Mouse (Mus musculus) cerebellum, postnatal 25 days (tissue): ENCODE measurements at regions not wholly inside any gene's neighbourhood (a gene's known extent, or its start where the extent isn't known, plus 50 kb on each side); places are given as distances from the start of the nearest gene placed in this dataset.

Experiments used
- DNase-seq, 2 experiments: peaks; one replicate each; pipeline ENCODE4 v3.0.0; 2021; ENCODE audit warnings: mixed read lengths in 2 of 2

DNA sequence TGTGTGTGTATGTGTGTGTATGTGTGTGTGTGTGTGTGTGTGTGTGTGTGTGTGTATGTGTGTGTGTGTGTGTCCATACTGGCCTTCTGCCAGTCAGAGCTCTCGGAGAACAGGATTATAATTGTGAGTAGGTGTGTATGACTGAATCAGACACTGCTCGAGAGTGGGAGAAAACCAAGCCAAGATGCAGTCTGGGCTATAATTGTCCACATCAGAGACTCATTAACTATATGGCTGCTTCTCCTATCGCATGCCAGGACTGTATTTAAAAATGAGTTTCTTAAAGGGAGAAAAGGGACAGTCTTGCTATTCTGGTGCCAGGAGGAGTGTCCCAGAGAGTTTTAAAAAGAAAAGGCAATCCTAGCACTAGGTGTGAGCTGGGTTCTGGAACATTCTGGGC, 58.7 kb upstream of the Adpgk start:
- no peak for DNase-seq

DNA sequence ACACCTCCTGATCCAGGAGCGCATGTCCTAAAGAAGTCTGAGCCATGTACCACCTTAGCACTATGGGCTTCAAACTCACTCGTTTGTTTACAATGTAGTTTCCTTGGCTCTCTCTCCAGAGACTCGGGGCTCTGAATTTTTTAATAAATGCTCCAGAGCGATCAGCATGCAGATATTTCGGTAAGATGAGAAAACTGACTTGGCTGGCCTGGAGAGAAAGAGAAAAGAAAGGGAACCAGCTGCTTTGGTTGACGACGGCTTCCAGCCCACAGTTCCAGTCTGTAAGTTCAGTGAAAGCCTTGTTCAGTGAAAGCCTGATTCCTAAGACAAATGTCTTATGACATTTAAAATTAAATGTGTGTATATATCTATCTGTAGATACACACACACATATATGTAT, 59.4 kb upstream of the Adpgk start:
- no peak for DNase-seq

DNA sequence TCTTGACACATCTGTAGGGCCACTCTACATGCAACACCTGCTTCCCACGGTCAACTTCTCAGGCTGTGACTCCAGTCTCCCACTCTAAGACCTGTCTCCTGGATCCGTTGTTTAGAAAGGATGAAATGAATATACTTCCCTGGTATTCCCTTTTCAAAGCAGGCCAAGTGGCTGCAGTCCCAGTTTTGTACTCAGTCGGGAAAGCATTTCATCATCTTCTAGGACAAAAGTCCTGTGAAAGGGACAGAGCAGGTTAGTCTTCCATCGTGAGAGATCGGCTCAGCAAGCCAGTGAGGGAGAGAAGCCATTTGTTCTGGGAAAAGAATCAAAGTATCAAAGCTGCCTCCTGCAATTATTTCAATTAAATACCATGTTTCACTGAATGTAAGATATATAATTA, 60.2 kb upstream of the Adpgk start:
- no peak for DNase-seq

DNA sequence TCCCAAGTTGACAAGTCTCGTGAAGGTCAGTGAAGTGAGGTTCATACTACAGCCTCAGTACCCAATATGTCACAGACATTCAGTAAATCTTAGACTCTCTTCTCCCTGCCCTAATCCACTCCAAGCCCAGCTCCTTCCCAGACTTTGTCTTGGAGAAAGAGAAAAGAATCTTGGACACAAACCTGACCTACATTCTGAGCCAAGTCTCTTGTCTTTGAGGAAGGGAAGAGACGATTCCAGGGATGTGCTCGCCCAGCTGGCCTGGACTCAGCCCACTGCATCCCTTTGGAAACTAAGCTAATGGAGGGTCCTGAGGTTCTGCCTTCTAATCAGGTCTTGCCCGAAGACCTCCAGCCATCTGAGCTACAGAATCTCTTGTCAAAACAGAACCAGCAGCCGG, 61.2 kb upstream of the Adpgk start:
- DNase-seq = no peak

DNA sequence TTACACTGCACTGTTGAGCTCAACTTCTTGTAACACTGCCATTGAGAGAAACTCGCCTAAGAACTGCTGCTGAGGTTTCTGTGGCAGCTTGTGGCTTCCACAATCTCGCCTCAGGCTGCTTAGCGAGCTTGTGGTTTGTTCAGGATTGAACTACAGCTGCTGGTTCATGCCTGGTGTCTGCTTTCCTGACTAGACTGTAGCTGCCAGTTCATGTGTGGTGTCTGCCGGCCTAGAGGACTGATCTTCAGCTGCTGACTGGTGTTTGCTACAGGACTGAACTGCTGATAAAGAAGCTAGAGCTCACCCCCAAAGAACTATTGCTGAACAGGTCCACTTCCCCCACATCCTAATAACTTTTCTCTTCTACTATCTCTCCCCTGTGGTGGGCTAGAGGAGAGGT, 63.4 kb upstream of the Adpgk start:
- no peak for DNase-seq

DNA sequence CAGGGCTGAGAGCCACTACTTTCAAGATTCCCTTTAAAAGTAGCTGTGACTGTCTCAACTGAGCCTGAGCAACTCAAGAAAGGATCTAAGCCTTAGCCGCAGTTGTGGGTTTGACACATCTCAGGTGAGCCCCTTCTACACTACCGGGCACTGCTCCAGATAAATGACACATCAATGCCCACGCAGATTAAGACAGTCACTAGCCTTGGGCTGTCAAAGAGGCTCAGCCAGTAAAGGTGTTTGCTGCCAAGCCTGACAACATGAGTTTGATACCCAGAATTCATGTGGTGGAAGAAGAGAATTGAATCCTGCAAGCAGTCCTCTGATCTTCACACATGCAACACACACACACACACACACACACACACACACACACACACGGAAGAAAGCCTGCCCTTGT, 65.0 kb upstream of the Adpgk start:
- no peak for DNase-seq

DNA sequence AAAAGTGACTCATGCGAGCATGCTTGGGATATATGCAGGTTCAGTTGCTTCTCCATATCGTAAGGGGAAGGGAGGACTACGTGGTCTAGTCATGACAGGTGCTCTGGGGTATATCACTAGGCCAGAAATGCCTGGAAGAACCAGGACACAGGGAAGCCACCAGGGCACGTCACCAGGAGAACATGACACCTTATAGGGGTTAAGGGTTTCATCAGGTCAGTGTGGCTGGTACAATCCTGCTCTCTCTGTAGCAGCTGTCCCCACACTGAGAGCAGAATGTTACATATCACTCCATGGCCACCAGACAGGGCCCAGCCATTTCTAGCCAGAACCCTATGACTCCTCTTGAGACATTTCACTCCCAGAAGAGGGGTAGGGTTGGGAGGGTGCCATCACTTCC, 72.1 kb upstream of the Adpgk start:
- DNase-seq = no peak

DNA sequence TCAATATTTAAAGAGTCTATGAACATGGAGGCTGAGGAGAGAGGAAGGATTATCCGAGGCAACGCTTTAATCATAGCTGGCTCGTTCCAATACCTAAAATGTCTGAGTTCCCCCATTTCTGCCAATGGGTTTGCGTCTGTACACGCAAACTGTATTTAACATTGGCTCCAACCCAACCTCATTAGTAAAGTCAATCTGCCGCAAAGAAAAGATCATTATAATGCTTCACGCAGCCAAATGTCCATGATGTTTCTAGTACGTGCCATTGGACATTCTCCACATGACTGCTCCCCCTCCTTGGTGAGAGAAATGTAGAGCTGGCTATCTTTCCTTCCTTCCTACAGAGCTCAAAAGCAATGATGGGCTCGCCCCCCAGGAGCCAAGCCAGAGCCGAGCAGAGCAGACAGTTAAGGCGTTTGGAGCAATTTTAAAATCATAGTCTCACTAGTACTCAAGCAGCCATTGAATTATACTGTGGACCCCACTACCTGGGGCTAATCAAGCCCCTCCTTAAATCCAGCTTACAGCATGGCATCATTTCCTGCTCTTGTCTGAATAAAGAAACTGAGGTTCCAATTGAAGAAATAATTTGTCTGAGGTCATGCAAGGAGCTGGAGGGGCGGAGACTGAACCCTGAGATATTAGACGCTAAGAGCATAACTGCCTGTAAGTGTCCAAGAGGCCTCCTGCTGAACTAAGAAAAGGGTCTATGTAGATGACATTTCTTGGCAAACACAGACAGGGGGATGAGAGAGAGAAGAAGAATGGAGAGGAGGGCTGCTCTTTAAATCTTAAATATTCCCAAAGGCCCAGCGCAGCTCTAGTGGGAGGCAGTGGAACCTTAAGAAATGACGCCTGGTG, 88.5 kb upstream of the Adpgk start:
- DNase-seq = no peak

DNA sequence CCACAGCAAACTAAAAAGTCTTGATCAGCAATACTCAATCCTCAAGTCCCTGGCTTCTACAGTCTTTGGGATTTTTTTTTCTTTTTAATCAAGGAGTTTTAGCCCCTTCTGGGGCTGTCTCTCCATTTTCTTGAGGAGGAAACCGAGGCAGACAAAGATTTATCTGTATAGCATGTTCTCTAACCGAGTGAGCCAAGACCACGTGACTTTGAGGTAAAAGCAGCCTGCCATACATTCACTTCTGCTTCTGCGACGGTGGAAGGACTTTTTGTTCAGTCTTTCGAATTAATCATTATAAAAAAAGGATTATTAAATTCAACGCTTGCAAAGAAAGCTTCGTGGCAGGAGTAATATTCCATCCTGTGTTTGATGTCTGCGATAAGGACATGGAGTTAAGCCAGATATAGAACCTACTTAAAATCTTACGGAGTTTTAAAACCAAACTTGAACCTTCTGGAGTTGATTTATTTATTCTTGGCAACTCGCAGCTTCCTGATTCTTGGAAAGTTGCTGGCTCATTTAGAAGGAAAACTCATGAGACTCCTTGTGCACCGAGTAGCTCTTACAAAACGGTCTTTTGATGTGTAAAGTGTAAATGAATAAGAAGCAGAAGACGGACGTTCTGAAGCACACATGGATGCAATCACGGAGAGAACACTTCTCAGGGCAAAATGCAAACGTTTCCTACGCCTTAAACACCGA, 91.7 kb upstream of the Adpgk start:
- no peak for DNase-seq

DNA sequence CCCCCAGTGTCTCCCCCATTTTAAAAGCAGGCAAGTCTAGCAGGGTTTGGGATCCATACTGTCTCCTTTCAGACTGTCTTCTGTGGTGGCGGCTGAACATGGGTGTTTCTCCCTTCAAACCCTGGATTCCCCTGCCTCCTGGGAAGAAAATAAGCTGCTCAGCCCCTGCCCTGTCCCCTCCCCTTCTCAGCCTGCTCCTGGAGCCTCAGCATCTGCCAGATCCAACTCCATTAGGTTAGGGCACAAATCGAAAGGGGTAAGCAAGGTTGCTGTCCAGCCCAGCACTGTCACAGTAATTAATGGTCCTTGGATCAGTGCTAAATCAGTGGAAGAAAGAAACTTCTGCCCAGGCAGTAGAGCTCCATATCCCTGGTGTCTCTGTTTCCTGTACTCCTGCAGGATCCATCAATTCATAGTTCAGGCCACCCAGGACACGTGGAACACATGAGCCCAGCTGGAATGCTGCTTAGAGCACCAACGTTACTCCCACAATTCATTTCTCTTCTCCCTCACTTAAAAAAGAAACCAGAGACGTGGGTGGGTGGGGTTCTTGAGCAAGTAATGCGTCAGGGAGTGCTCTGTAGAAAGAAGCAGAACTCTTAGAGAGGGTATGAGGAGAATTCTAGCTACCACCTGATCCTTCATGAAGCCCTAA, 93.0 kb upstream of the Adpgk start:
- no peak for DNase-seq

DNA sequence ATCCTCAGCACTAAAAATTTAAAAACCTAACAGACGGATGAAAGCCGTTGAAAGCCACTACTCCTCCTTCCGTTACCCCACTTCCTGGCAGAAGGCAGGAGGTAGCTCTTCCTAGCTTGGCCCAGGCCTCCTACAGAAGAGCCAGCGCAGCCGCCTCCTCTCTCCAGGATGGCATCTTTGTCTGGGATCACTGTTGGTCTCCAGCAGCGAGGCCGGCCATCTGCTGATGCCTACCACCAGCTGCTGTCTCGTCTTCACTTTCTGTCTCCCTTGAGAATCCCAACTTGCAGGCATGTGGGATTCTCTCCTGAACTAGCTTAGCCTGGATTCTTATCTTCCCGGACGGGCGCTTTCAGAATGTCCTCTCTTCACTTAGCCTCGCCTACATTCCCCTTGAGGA, 93.9 kb upstream of the Adpgk start:
- peak; percentile 71 to 76 for DNase-seq

DNA sequence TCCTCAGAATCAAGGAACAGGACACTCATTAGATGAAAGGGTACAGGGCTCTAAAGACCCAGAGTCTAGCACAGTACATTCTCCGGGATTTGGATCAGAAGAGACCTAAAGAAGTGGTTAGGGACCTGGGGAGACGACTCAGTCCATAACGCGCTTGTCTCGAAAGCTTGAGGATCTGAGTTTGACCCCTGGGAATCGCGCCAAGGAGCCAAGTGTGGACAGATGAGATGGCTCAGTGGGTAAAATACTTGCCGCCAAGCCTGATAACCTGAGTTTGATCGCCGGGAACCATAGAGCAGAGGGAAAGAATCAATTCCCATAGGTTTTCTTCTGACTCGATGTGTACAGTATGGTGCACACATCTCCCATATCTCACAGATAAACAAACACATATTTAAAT, 97.4 kb upstream of the Adpgk start:
- DNase-seq = no peak

DNA sequence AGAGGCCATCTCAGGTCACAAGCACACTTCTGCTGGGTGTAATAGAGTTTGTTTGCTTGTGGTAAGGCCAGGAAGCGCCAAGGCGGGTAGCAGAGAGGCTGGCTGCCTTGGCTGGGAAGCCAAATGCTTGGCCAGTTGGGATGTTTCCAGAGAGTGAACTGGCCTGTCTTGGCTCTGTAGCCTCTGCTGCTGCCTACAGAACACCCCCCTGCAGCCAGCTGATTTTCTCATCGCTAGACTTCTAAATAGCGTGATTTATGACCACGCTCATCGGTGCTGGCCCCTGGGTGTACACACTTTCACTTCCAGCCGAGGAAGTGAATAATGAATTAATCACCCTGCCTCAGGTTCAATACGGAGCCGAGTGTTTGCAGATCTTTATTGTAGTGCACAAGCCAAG, 102.2 kb upstream of the Adpgk start:
- peak; percentile 63 to 70 for DNase-seq

DNA sequence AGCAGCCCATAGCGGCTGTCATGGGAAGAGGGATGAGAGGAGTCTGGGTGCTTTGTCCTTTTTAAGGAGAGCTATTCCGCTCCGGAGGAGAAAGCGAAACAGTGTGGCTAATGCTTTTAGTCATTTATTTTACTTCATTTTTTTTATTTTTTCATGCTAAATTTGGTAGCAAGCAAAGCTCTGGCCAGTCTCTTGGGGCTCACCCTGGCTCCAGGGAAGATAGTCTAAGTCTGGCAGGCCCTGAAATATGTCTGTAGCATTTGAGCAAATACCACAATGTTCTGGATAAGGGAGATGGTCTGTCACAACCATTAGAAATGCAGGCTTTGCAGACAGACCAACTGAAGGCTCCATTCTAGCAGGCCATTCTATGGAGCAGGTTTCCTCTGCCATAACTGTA, 102.9 kb upstream of the Adpgk start:
- DNase-seq = no peak

DNA sequence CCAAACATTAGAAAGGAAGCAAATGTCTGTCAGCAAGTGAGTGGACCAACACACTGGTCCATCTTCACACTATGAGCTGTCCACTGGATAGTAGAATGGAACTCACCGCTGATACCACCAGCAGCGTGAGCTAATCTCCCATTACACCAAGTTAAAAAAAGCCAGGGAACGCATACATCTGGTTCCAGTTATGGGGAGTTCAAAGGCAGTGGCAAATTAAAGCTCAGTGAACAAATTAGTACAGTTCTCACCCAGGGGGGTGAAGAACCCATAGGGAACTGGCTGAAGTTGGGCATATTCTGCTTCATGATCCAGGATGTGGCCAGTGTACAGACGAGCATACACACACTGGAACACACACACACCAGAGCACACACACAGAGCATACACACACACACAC, 105.0 kb upstream of the Adpgk start:
- no peak for DNase-seq

DNA sequence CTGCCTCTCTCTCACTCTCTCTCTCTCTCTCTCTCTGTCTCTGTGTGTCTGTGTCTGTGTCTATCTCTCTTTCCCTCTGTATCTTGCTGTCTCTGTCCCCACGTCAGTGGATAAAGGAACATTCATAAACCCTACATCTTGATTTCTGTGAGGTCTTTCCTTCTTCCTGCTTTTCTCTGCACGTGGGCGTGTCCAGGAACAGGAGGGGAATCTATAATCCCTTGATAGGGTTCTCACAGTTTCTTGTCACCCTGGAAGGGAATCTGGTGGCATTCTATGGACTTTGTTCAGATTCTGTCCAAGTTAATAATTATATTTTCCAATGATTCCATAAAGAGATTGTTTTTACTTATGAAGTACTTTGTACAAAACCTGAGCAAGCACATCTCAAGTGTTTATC, 107.3 kb upstream of the Adpgk start:
- DNase-seq = no peak

DNA sequence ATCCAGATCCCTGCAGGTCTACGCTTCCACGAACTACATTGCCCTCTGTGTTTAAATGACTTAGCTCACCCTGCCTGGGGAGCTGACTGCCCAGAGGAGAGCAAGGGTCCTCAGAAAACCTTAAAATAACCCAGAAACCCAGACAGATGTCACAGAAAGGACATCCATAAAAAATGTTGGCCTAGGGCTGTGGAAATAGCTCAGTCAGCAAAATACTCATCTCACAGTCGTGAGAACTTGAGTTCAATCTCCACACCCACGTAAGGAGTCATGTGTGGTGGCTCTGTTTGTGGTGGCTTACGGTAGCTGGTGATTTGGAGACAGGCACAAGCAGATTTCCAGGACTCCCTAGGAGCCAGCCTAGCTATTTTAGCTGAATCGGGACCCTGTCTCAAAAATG, 108.5 kb upstream of the Adpgk start:
- DNase-seq = no peak

DNA sequence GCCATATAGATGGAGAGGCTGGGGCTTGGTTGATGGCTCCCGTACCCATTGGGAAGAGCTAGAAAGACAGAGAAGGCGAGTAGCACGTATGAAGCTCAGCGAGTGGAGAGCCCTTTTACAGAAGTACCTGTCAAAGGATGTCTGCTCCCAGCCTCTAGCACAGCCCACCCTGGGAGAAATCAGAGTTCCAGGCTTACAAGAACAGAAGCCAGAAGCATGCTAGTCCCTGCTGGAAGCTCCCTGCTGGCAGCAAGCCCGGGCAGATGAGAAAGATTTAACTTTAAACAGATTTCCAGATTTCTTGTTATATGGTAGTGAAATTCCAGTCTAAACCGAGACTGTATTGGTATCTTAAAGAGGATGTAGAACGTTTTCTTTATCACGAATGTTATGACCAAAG, 108.9 kb upstream of the Adpgk start:
- peak in 1 of 2 experiments; percentile 18 for DNase-seq

DNA sequence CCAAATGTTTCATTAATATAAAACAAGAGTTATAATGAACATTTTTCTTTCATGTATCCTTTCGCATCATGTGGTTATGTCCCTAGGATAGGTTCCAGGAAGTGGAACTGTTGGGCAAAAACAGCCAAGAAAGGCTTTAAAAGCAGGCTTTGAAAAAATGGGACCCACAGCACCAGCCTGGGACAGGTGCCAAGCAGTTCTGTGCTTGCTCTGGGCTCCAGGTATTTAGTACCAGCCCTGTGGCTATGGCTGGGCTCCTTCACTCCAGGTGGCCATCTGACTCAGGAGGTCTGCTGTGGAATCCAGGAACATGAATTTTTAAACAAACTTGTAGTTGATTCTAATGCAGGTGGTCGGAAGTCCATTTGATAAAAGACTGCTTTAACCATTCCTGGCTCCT, 119.8 kb upstream of the Adpgk start:
- DNase-seq = peak; percentile 55 to 72

DNA sequence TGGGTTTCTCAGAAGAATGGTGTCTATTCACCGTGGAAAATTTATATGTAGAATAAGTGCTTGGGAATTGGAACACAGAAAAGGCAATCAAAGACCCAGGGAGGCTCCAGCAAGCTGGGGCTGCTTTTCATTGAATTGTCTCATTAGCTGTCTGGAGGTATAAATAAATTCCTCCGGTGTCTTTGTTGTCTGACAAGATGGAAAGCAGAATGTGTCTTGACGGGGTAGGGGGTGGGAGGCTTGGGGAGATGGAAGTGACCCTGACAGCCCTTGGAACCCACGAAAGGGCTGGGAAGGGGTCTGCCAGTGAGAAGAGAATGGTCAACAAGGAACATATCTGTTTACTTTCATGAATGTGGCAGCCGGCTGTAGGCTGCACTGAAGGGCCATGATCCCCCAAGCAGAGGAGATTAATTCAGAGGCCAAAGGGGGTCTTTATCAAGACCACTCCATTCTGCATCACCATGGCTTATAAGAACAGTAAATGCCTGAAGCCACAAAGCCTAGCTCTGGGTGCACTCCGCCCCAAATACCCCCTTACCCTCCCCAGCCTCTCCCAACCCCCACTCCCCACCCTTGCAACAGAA, 127.2 kb upstream of the Neo1 start:
- no peak for DNase-seq

DNA sequence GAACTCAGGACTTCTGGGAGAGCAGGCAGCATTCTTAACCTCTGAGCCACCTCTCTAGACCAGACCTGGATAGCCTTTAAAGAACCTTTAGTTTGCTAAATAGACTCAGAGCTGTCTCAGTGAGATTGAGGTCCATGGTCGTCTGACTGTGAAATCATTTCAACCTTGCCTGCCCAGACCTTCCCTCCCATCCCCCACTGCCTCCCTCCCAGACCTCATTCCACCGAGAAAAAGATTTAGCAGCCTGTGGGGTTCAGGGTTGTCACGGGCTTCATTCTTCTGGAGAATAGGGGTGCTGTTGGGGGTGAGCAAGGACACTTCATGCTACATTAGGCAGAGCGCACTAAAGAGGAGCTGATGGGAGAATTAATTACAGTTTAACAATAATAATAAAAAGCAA, 126.7 kb upstream of the Neo1 start:
- no peak for DNase-seq

DNA sequence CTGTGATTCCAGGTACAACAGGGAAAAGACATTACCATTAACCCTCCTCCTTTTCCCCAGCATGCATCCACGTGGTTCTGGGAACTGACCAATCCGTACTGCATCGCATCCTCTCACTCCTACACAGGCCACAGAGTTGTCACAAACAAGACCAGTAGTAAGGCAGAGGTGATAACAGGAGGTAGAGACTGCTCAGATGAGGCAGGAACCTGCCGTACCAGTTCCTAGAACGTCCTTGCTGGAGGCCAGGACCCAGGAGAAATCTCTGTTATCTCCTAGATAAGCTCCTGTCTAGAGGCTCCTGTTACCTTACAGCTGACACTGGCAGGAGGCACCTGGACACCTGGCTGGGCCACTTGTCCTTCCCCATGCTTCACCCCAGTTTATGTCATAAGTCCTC, 121.4 kb upstream of the Neo1 start:
- DNase-seq = no peak

DNA sequence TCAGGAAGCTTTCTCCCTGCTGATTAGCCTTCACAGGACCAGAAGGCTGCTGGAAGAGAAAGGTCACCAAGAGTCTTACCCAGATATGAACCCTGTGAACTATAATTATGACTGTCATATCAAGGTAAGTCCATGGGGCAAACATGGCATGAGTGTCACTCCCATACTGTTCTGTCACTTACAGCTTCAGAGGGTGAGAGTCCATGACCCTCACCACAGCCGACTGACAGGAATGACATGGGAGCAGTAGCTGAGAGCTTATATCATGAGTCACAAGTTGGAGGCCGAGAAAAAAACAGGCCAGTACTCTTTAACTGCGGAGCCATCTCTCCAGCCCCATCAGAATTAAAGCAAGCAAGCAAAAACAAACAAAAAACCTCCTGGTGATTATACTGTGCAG, 117.7 kb upstream of the Neo1 start:
- DNase-seq = no peak

DNA sequence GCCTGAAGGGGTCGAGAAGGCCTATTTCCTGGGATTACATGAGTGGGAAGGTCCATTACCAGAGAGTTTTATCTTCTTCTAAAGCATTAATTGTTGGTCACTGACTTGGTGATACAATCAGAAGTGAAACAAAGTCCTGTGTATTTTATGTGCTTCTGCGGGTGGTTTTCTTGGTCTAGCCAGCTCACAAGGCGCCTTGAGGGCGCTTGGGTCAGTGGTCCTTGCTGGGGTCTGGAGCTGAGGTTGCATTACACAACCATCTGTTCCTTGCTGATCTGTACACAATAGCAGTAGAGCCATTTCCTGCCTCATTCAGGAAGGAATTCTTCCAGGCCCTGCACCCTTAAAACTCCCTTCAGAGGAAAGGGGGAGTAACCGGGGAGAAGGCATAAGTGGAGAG, 116.9 kb upstream of the Neo1 start:
- DNase-seq = no peak
